Mouse (Mus musculus): ENCODE measurements around the gene Slc25a11. TPM values are rescaled to one million over a fixed set of nuclear protein-coding genes. Genes with fewer than 3 reads are reported as not detected.
A peak's percentile ranks its signal among the peaks of the same experiment; 100 is the strongest.

Slc25a11 gene
- total and polyA plus RNA-seq, 2 experiments from 2014 or later = 154 to 168 TPM

DNA sequence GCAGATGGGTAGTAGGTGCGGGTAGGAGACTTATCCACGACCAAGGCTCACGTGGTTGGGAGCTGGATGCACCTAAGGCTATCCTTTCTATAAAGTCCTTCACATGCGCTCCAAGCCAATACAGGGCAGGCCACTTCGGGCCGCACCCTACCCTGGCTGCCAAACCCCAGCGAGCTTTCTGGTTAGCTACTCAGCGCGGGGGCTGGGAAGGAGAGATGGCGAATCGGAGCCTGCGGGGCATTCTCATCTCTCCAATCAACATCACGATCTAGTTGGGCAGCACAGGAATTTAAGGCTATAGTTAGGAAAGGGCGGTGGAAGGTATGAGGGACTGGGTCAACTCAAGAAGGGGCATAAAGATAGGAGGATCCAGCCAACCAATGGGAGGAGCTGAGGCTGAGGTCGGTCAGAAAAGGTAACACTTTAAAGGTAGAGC, 21.1 kb upstream of the Slc25a11 start:
- Histone ChIP-seq H3K27me3 (ENCODE audit: insufficient read depth, low read length) (no peaks in the 10 kb centered on the region), H3K4me2 (ENCODE audit: low read depth, low read length) (peak overlapping the region; percentile 88), H3K36me3 (ENCODE audit: insufficient read depth, low read length) (peaks cover 19% of the 10 kb centered on the region), H3K27ac (peak overlapping the region; percentile 98), H3K9me3 (ENCODE audit: low read length) (no peaks in the 10 kb centered on the region), H3K9ac (replicated peaks; ENCODE audit: low read length) (peak overlapping the region; percentile 56), H3K4me3 (ENCODE audit: low read length) (peak overlapping the region; percentile 58), H3K4me1 (ENCODE audit: insufficient read depth, low read length) (peaks cover 4% of the 10 kb centered on the region; the same call in 1 of the 2 replicates)
- no peak for TF ChIP-seq CTCF (IDR thresholded peaks at IDR 0.05; ENCODE audit: low read depth)
- ATAC-seq (no peak), DNase-seq (ENCODE audit: low spot score) (no peak)
- WGBS = under 1% methylated on average over 15 of the region's 15 CpGs

DNA sequence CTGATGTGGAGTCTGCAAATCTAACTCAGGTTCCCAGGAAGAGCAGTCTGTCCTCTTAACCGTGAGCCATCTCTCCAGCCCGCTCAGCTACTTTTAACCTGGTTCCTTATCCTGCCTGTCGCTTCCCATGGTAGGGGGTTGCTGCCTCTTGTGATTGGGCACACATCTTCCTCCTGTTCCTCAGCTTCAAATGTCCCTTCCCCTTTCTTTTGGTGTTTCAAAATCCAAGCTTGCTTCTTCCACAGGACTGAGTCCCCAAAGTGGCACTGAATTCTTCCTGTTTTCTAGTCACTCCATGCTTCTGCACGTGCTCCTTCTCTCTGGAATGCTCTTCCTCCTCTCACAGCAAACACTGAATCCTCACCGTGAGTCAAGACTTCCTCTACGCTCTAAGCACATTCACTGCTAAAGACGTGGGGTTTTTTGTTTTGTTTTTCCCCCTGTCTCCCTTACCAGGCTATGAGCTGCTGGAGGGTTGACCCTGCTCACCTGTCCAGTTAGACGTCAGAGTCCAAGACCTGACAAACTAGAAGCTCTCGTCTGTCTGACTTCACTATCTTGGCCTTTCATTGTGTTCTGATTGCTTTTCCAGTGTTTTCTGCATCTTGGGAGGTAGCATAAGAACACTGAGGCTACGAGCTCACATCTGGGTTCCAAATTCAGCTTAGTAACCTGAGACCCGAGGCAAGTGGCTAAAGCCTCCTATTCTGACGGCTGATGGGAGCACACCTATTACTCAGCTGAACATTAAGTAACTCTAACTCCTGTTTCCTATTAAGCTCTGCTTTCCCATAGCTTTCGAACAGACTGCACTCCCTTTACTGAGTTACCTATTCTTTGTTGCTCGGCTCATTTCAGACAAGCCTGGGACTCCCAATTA, 20.2 kb upstream of the Slc25a11 start:
- ATAC-seq (no peak), DNase-seq (ENCODE audit: low spot score) (no peak)
- H3K4me2 ChIP-seq (ENCODE audit: low read depth, low read length) = peak overlapping the region; percentile 88
- H3K4me3 ChIP-seq (ENCODE audit: low read length) = peak overlapping the region; percentile 58
- no peaks in the 10 kb centered on the region for H3K27me3 ChIP-seq (ENCODE audit: insufficient read depth, low read length)
- H3K9ac ChIP-seq (replicated peaks; ENCODE audit: low read length) = peak overlapping the region; percentile 56
- no peak for TF ChIP-seq CTCF (IDR thresholded peaks at IDR 0.05; ENCODE audit: low read depth)
- peaks cover 4% of the 10 kb centered on the region; the same call in 1 of the 2 replicates for H3K4me1 ChIP-seq (ENCODE audit: insufficient read depth, low read length)
- no peaks in the 10 kb centered on the region for H3K9me3 ChIP-seq (ENCODE audit: low read length)
- 79% methylated on average over 14 of the region's 14 CpGs for WGBS
- peaks cover 26% of the 10 kb centered on the region for H3K36me3 ChIP-seq (ENCODE audit: insufficient read depth, low read length)
- H3K27ac ChIP-seq = peak overlapping the region; percentile 98

DNA sequence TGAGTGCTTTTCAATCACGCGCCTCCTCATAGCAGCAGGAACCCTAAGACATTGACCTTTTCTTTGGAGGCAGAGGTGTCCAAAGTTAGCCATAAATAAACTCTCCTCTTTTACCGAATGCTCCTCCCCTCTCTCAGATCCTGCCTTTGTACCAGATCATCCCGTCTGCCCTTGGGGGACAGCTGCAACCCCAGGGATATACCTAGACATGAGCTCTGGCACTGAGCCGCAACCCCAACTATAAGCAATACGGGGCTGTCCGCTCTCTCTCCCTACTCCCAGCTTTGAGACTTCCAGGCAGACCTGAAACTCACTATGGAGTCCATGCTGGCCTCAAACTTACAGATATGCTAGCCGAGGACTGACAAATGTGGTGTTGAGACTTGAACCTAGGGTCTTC, 19.4 kb upstream of the Slc25a11 start:
- no peak for DNase-seq (ENCODE audit: low spot score)
- Histone ChIP-seq H3K27me3 (ENCODE audit: insufficient read depth, low read length) (no peaks in the 10 kb centered on the region), H3K36me3 (ENCODE audit: insufficient read depth, low read length) (peaks cover 32% of the 10 kb centered on the region), H3K9me3 (ENCODE audit: low read length) (no peaks in the 10 kb centered on the region), H3K4me2 (ENCODE audit: low read depth, low read length) (no peak overlapping the region), H3K4me1 (ENCODE audit: insufficient read depth, low read length) (peaks cover 4% of the 10 kb centered on the region; the same call in 1 of the 2 replicates), H3K9ac (replicated peaks; ENCODE audit: low read length) (no peak overlapping the region), H3K27ac (no peak overlapping the region), H3K4me3 (ENCODE audit: low read length) (no peak overlapping the region)
- TF ChIP-seq CTCF (IDR thresholded peaks at IDR 0.05; ENCODE audit: low read depth) = no peak
- WGBS = 97% methylated on average over 8 of the region's 8 CpGs
- ATAC-seq = no peak

DNA sequence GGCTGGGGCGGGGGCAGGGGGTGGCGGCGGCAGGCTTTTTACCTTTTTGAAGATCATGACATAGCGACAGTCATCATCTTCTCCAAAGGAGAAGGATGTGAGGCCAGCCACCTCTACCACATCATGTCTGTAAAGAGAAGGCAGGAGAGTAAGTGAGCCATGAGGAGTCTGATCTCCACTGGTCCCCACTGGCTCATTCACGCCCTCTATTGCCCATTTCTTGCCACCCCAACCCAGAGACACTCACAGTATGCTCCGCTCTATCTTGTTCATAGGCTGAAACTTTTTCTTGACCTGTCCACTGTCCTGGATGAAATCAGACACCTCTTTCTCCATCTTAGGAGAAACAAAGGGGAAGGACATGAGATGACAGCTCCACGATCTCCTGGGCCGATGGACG, 17.5 kb upstream of the Slc25a11 start:
- Histone ChIP-seq H3K4me2 (ENCODE audit: low read depth, low read length) (no peak overlapping the region), H3K9me3 (ENCODE audit: low read length) (no peaks in the 10 kb centered on the region), H3K27ac (no peak overlapping the region), H3K27me3 (ENCODE audit: insufficient read depth, low read length) (no peaks in the 10 kb centered on the region), H3K4me3 (ENCODE audit: low read length) (no peak overlapping the region), H3K36me3 (ENCODE audit: insufficient read depth, low read length) (peaks cover 32% of the 10 kb centered on the region), H3K9ac (replicated peaks; ENCODE audit: low read length) (no peak overlapping the region), H3K4me1 (ENCODE audit: insufficient read depth, low read length) (peaks cover 4% of the 10 kb centered on the region; the same call in 1 of the 2 replicates)
- ATAC-seq (no peak), DNase-seq (ENCODE audit: low spot score) (no peak)
- 95% methylated on average over 9 of the region's 9 CpGs for WGBS
- TF ChIP-seq CTCF (IDR thresholded peaks at IDR 0.05; ENCODE audit: low read depth) = 0 out of 2 replicates have a peak, but pooled peaks have one; percentile 4

DNA sequence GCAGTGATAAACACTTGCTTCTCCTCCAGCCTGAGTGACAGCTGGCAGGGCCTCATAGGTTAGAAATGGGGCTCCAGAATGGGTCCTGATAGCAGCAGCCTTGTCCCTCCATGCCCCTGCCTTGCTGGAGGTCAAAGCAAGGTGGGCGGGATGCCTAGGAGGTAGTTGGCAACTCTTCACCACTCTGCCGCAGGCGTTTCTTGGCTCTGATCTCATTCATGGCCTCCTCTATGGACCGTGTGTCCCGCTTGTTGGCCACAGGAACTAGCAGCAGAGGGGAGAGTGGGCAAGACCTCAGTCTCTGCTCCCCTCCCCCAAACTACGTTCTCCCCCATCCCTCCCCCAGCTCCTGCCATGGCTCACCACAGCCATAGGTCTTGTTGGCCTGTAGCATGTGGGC, 16.7 kb upstream of the Slc25a11 start:
- Histone ChIP-seq H3K9ac (replicated peaks; ENCODE audit: low read length) (no peak overlapping the region), H3K4me3 (ENCODE audit: low read length) (no peak overlapping the region), H3K4me1 (ENCODE audit: insufficient read depth, low read length) (peaks cover 4% of the 10 kb centered on the region; the same call in 1 of the 2 replicates), H3K27me3 (ENCODE audit: insufficient read depth, low read length) (no peaks in the 10 kb centered on the region), H3K36me3 (ENCODE audit: insufficient read depth, low read length) (peaks cover 32% of the 10 kb centered on the region), H3K27ac (no peak overlapping the region), H3K4me2 (ENCODE audit: low read depth, low read length) (no peak overlapping the region), H3K9me3 (ENCODE audit: low read length) (no peaks in the 10 kb centered on the region)
- ATAC-seq = no peak
- 83% methylated on average over 6 of the region's 6 CpGs for WGBS
- TF ChIP-seq CTCF (IDR thresholded peaks at IDR 0.05; ENCODE audit: low read depth) = no peak
- no peak for DNase-seq (ENCODE audit: low spot score)

DNA sequence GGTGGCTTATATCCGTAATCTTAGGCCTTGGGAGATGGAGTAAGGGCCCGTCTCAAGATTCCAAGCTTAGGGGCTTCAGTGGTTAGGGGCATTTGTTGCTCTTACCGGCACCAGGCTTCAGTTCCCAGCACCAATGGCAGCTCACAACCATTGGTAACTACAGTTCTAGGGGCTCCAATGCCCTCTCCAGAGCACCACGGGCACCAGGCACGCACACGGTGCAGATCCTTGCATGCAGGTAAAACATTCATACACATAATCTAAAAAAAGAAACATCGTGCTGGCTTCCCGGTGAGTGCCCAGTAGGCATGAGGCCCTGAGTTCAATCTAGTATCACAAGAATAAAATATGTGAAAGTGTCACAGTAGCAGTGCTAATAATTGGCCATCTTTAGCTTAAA, 15.8 kb upstream of the Slc25a11 start:
- Histone ChIP-seq H3K36me3 (ENCODE audit: insufficient read depth, low read length) (peaks cover 32% of the 10 kb centered on the region), H3K27ac (no peak overlapping the region), H3K4me3 (ENCODE audit: low read length) (no peak overlapping the region), H3K4me2 (ENCODE audit: low read depth, low read length) (no peak overlapping the region), H3K9ac (replicated peaks; ENCODE audit: low read length) (no peak overlapping the region), H3K27me3 (ENCODE audit: insufficient read depth, low read length) (no peaks in the 10 kb centered on the region), H3K9me3 (ENCODE audit: low read length) (no peaks in the 10 kb centered on the region), H3K4me1 (ENCODE audit: insufficient read depth, low read length) (peaks cover 4% of the 10 kb centered on the region; the same call in 1 of the 2 replicates)
- no peak for DNase-seq (ENCODE audit: low spot score)
- WGBS = 91% methylated on average over 8 of the region's 8 CpGs
- ATAC-seq = no peak
- no peak for TF ChIP-seq CTCF (IDR thresholded peaks at IDR 0.05; ENCODE audit: low read depth)

DNA sequence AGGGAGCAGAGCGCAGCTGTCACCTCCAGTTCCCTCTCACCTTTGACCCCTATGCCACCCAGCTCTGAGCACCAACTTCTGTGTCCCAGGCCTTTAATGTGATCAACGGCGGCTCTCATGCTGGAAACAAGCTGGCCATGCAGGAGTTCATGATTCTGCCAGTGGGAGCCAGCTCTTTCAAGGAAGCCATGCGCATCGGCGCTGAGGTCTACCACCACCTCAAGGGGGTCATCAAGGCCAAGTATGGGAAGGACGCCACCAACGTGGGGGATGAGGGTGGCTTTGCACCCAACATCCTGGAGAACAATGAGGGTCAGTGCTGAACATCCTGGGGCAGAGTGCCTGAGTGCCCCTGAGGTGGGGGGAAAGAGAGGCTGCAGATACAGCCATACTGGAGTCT, 13.3 kb upstream of the Slc25a11 start:
- DNase-seq (ENCODE audit: low spot score) = no peak
- peaks cover 32% of the 10 kb centered on the region for H3K36me3 ChIP-seq (ENCODE audit: insufficient read depth, low read length)
- TF ChIP-seq CTCF (IDR thresholded peaks at IDR 0.05; ENCODE audit: low read depth) = no peak
- H3K4me1 ChIP-seq (ENCODE audit: insufficient read depth, low read length) = 0 out of 2 replicates have a peak, but pooled peaks cover 5% of the 10 kb centered on the region
- no peak overlapping the region for H3K4me2 ChIP-seq (ENCODE audit: low read depth, low read length)
- H3K27me3 ChIP-seq (ENCODE audit: insufficient read depth, low read length) = no peaks in the 10 kb centered on the region
- 86% methylated on average over 8 of the region's 8 CpGs for WGBS
- ATAC-seq = no peak
- no peaks in the 10 kb centered on the region for H3K9me3 ChIP-seq (ENCODE audit: low read length)
- no peak overlapping the region for H3K9ac ChIP-seq (replicated peaks; ENCODE audit: low read length)
- no peak overlapping the region for H3K4me3 ChIP-seq (ENCODE audit: low read length)
- H3K27ac ChIP-seq = no peak overlapping the region
